Mouse (Mus musculus): ENCODE measurements around the gene Chic2.

GRCm38 (mm10) chr5:74952938-74953337 lies 91.6 kb downstream of the Chic2 start:
- TF ChIP-seq CTCF (IDR thresholded peaks at IDR 0.05) = no peak
- TF ChIP-seq POLR2A (IDR thresholded peaks at IDR 0.05; ENCODE audit: insufficient read depth, low read depth, low read length) = no peak

Data from heart, adult 2 months (tissue).